Mouse (Mus musculus) myocyte (in vitro differentiated cells): ENCODE results near the gene Ifitm10. TPM values are rescaled to one million over a fixed set of nuclear protein-coding genes. Genes with fewer than 3 reads are reported as not detected.

Experiments
- H3K27me3 ChIP-seq: one replicate; pipeline ENCODE4 v1.6.1; 2011; ENCODE audit not compliant: control insufficient read depth, insufficient read depth, insufficient read length
- H3K36me3 ChIP-seq: one replicate; pipeline ENCODE4 v1.6.1; 2011; ENCODE audit not compliant: control insufficient read depth, insufficient read depth
- H3K4me2 ChIP-seq: one replicate; pipeline ENCODE4 v1.6.1; 2011; ENCODE audit warnings: low read depth, control low read depth
- H3K4me3 ChIP-seq: one replicate; pipeline ENCODE4 v1.5.1; 2011; ENCODE audit warnings: mild to moderate bottlenecking, control low read depth, moderate library complexity
- H3K79me2 ChIP-seq: one replicate; pipeline ENCODE4 v1.6.1; 2011; ENCODE audit not compliant: control insufficient read depth, insufficient read depth
- H3ac ChIP-seq: one replicate; pipeline ENCODE4 v1.6.1; 2011; ENCODE audit not compliant: control insufficient read depth, insufficient read length
- CEBPB ChIP-seq: IDR thresholded peaks from 2 replicates; pipeline ENCODE4 v1.6.1; 2011; ENCODE audit warnings: mild to moderate bottlenecking, moderate library complexity; ENCODE audit not compliant: poor library complexity, insufficient read depth, severe bottlenecking
- E2F4 ChIP-seq: IDR thresholded peaks from one replicate; pipeline ENCODE4 v1.6.1; 2011; ENCODE audit warnings: mild to moderate bottlenecking, control low read depth, moderate library complexity; ENCODE audit not compliant: insufficient read depth
- MAX ChIP-seq: IDR thresholded peaks from one replicate; pipeline ENCODE4 v1.6.1; 2011; ENCODE audit warnings: low read depth, mild to moderate bottlenecking, control low read depth
- MYOD1 ChIP-seq, 3 experiments: IDR thresholded peaks; one replicate each; pipeline ENCODE4 v1.6.1; 2011; ENCODE audit warnings: control low read depth in 2 of 3, low read depth in 2 of 3, mild to moderate bottlenecking in 2 of 3, moderate library complexity in 1 of 3; ENCODE audit not compliant: insufficient read length in 2 of 3, control insufficient read depth in 1 of 3
- MYOG ChIP-seq, 3 experiments: IDR thresholded peaks; one replicate each; pipeline ENCODE4 v1.6.1; 2011; ENCODE audit warnings: control low read depth in 2 of 3, low read depth in 2 of 3, mild to moderate bottlenecking in 2 of 3; ENCODE audit not compliant: insufficient read length in 2 of 3, control insufficient read depth in 1 of 3, insufficient read depth in 1 of 3
- POLR2A ChIP-seq: IDR thresholded peaks from one replicate; pipeline ENCODE4 v1.6.1; 2011; ENCODE audit warnings: low read depth, mild to moderate bottlenecking, control low read depth, moderate library complexity; ENCODE audit not compliant: insufficient read length
- POLR2AphosphoS2 ChIP-seq: IDR thresholded peaks from one replicate; pipeline ENCODE4 v1.6.1; 2011; ENCODE audit warnings: low read depth, control low read depth; ENCODE audit not compliant: insufficient read length
- REST ChIP-seq: IDR thresholded peaks from one replicate; pipeline ENCODE4 v1.6.1; 2011; ENCODE audit warnings: mild to moderate bottlenecking, control low read depth, moderate library complexity; ENCODE audit not compliant: insufficient read depth, insufficient read length
- SRF ChIP-seq: IDR thresholded peaks from one replicate; pipeline ENCODE4 v1.6.1; 2011; ENCODE audit warnings: low read depth; ENCODE audit not compliant: control insufficient read depth, insufficient read length
- TCF12 ChIP-seq: IDR thresholded peaks from one replicate; pipeline ENCODE4 v1.6.1; 2011; ENCODE audit warnings: mild to moderate bottlenecking, control low read depth; ENCODE audit not compliant: poor library complexity, insufficient read depth, severe bottlenecking
- TCF3 ChIP-seq: IDR thresholded peaks from one replicate; pipeline ENCODE4 v1.6.1; 2011; ENCODE audit warnings: low read depth, control low read depth; ENCODE audit not compliant: insufficient read length
- USF1 ChIP-seq: IDR thresholded peaks from one replicate; pipeline ENCODE4 v1.6.1; 2011; ENCODE audit warnings: low read depth, mild to moderate bottlenecking, control low read depth, moderate library complexity
- polyA plus RNA-seq: library from polyadenylated mRNA; unstranded; fragments of >200 nt; fragmentation: generic; extraction: Trizol; gene quantifications from one replicate; pipeline ENCODE4 v1.2.1, GENCODE M21; 2012; ENCODE audit warnings: missing spikeins

Gene Ifitm10
- polyA plus RNA-seq, 1 experiment: 5.4 TPM

DNA sequence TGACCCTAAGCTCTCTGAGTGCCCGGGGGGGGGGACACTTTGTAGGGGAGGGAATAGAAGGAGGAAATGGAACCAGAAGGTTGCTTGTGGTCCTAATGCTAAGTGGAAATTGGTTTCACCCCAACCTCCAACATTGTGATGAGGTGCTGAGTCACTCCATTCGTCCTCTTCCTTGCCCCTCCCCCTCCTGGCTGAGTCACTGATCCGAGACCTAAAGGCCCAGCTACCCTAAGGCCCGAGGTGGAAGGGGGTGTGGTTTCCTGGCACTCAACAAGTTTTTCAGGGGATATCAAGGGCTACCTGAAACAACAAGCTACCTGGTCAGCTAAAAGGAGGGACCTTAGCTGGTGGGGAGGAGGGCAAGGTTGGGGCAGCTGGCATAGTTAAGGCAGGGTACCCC, 19.6 kb upstream of the Ifitm10 start:
- Histone ChIP-seq H3K4me3 (no peak overlapping the region), H3ac (no peak overlapping the region), H3K27me3 (no peaks in the 10 kb centered on the region), H3K4me2 (peak overlapping the region; percentile 27), H3K79me2 (no peaks in the 10 kb centered on the region), H3K36me3 (no peaks in the 10 kb centered on the region)
- no peak for TF ChIP-seq MYOG (IDR thresholded peaks at IDR 0.05; ENCODE audit: control insufficient read depth in 1 of 3, insufficient read depth in 1 of 3, insufficient read length in 2 of 3, low read depth in 2 of 3)
- no peak for TF ChIP-seq TCF3
- no peak for TF ChIP-seq REST
- no peak for TF ChIP-seq MYOD1 (IDR thresholded peaks at IDR 0.05; ENCODE audit: control insufficient read depth in 1 of 3, insufficient read length in 2 of 3, low read depth in 2 of 3)
- no peak for TF ChIP-seq POLR2A
- no peak for TF ChIP-seq POLR2AphosphoS2
- TF ChIP-seq E2F4: no peak
- no peak for TF ChIP-seq USF1
- TF ChIP-seq CEBPB: no peak
- no peak for TF ChIP-seq MAX
- TF ChIP-seq SRF: no peak
- no peak for TF ChIP-seq TCF12

DNA sequence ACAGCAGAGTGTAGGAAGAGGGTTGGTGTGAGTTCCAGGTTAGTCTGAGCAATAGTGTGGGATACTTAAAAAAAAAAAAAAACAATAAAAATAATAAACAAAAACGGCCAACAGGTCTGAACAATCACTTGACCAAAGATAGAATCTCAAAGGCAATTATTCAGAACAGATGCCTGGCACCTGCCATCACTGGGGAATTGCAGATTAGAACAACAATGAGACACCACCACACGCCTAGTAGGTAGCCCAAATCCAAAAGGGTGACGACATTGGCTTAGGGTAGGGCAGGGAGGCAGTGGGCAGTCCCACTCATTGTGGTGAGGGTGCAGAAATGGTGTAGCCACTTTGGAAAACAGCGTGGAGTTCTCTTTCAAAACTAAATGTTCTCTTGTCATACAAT, 18.1 kb upstream of the Ifitm10 start:
- Histone ChIP-seq H3K4me3 (no peak overlapping the region), H3K36me3 (no peaks in the 10 kb centered on the region), H3K79me2 (peaks cover 10% of the 10 kb centered on the region), H3K27me3 (no peaks in the 10 kb centered on the region), H3ac (no peak overlapping the region), H3K4me2 (no peak overlapping the region)
- TF ChIP-seq TCF3 (no peak), USF1 (no peak), MYOG (IDR thresholded peaks at IDR 0.05; ENCODE audit: control insufficient read depth in 1 of 3, insufficient read depth in 1 of 3, insufficient read length in 2 of 3, low read depth in 2 of 3) (no peak), REST (no peak), SRF (no peak), MAX (no peak), MYOD1 (IDR thresholded peaks at IDR 0.05; ENCODE audit: control insufficient read depth in 1 of 3, insufficient read length in 2 of 3, low read depth in 2 of 3) (peak in 1 of 3 experiments; percentile 54), TCF12 (no peak), CEBPB (no peak)

DNA sequence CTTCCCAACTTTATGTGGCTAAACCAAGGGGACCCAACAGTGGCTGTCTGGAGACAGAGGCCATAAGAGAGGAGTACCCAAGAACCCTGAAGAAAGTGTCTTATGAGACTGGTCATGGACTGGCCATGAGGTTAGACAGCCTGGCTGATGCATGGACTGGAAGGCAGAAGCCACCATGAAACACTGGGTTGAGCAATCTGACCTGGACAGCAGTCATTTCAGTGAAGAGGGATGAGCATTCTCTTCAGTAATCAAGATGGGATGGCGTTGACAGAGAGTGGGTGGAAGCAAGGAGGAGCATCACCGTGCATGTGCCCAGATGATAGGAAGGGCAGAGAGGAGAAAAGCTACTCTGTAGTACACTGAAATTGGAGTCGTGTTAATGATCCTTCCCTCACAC, 17.6 kb upstream of the Ifitm10 start:
- TF ChIP-seq MYOG (IDR thresholded peaks at IDR 0.05; ENCODE audit: control insufficient read depth in 1 of 3, insufficient read depth in 1 of 3, insufficient read length in 2 of 3, low read depth in 2 of 3) (no peak), REST (no peak), SRF (no peak), TCF3 (no peak), USF1 (no peak), TCF12 (no peak), CEBPB (no peak), MAX (no peak), MYOD1 (IDR thresholded peaks at IDR 0.05; ENCODE audit: control insufficient read depth in 1 of 3, insufficient read length in 2 of 3, low read depth in 2 of 3) (no peak), E2F4 (no peak), POLR2A (no peak)
- Histone ChIP-seq H3K4me3 (no peak overlapping the region), H3K27me3 (no peaks in the 10 kb centered on the region), H3K4me2 (no peak overlapping the region), H3K79me2 (peaks cover 15% of the 10 kb centered on the region), H3K36me3 (no peaks in the 10 kb centered on the region), H3ac (no peak overlapping the region)

DNA sequence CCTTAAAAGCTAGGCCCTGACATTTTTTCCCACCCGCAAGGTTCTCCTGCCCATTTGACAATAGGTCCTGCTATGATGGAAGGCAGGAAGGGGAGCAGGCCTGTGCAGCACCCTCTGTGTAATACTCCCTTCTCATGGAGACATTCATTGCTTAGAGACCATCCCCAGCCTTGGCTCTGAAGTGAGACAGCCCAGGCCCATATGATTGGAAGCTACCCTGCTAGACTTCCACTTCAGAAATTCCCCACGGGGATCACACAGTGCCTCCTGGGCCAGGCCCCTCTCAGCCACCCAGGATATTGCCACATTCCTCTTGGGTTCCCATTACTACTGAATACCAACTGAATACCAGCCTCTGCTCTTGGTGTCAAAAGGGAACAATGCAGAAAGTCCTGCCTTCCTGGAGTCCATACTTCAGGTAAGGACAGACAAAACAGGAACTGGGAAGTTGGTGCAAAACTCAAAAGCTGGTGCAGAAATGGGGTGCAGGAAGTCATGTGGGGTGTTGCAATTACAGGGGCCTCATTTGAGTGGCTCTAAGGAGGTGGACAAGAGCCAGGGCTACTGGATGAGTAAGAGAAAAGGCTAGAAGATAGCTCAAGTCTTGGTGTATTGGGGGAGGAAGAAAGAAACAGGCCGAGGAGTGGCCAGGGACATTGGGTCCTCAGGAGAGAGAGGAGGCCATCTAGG, 16.6 kb upstream of the Ifitm10 start:
- TF ChIP-seq POLR2A: no peak
- Histone ChIP-seq H3K79me2 (peaks cover 25% of the 10 kb centered on the region), H3K27me3 (no peaks in the 10 kb centered on the region), H3K4me2 (no peak overlapping the region), H3ac (no peak overlapping the region), H3K36me3 (peaks cover 2% of the 10 kb centered on the region), H3K4me3 (no peak overlapping the region)

DNA sequence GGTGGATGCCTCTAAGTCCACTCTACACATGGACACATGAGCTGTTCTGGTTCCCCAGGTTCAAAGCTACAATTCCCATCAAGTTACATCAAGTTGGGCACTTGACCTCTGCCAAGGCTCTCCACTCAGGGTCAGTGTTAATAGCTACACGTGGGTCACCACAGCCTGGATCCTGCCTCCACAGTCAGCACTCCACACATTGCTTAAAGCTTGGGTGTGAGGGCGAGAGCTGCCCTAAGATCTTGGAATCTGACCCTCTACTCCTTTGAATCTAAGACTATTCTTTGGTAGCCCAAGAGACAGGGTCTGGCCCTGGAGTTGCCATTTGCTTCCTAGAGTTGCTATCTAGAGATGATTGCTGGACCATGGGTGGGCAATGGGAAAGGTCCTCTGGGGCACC, 15.2 kb upstream of the Ifitm10 start:
- H3K79me2 ChIP-seq: peaks cover 35% of the 10 kb centered on the region
- H3K27me3 ChIP-seq: no peaks in the 10 kb centered on the region
- no peak overlapping the region for H3K4me2 ChIP-seq
- no peak for TF ChIP-seq REST
- TF ChIP-seq POLR2AphosphoS2: no peak
- TF ChIP-seq MYOD1 (IDR thresholded peaks at IDR 0.05; ENCODE audit: control insufficient read depth in 1 of 3, insufficient read length in 2 of 3, low read depth in 2 of 3): no peak
- no peak for TF ChIP-seq POLR2A
- TF ChIP-seq MAX: no peak
- TF ChIP-seq CEBPB: no peak
- no peak for TF ChIP-seq TCF12
- no peak for TF ChIP-seq E2F4
- no peak for TF ChIP-seq SRF
- no peak for TF ChIP-seq TCF3
- no peak for TF ChIP-seq MYOG (IDR thresholded peaks at IDR 0.05; ENCODE audit: control insufficient read depth in 1 of 3, insufficient read depth in 1 of 3, insufficient read length in 2 of 3, low read depth in 2 of 3)
- TF ChIP-seq USF1: no peak
- no peak overlapping the region for H3K4me3 ChIP-seq
- H3K36me3 ChIP-seq: peaks cover 12% of the 10 kb centered on the region
- H3ac ChIP-seq: no peak overlapping the region
